Mouse (Mus musculus) WW6 (cell line): ENCODE data around the gene G6pd2.

Experiments used
- DNase-seq: peaks from one replicate; pipeline ENCODE4 v3.0.0-alpha.2; 2013; ENCODE audit warnings: low read depth, low spot score

Gene G6pd2

GRCm38 (mm10) chr5:61808516-61808915, at the start of gene G6pd2:
TSS of gene G6pd2 (plus strand) at chr5:61808816.
- no peak for DNase-seq

- DNase-seq = no peak
Measured at GRCm38 (mm10) chr5:61764214-61764613, 44.4 kb upstream of the G6pd2 start.

GRCm38 (mm10) chr5:61832935-61833551, 24.4 kb downstream of the G6pd2 start:
- DNase-seq = no peak

- DNase-seq = no peak
Measured at GRCm38 (mm10) chr5:61843891-61844290, 35.3 kb downstream of the G6pd2 start.
